Mouse (Mus musculus) C2C12 (cell line): ENCODE results near the gene 1110051M20Rik. TPM values are rescaled to one million over a fixed set of nuclear protein-coding genes. Genes with fewer than 3 reads are reported as not detected.

Source experiments
- H3K27me3 ChIP-seq: one replicate; pipeline ENCODE4 v1.6.1; 2011; ENCODE audit not compliant: control insufficient read depth, insufficient read depth, insufficient read length
- H3K36me3 ChIP-seq: one replicate; pipeline ENCODE4 v1.6.1; 2011; ENCODE audit not compliant: control insufficient read depth, insufficient read depth
- H3K4me3 ChIP-seq: one replicate; pipeline ENCODE4 v1.5.1; 2011; ENCODE audit warnings: mild to moderate bottlenecking, control low read depth; ENCODE audit not compliant: poor library complexity, insufficient read depth, severe bottlenecking
- H3K79me2 ChIP-seq: one replicate; pipeline ENCODE4 v1.6.1; 2011; ENCODE audit not compliant: control insufficient read depth, insufficient read depth
- H3K79me3 ChIP-seq: one replicate; pipeline ENCODE4 v1.6.1; 2011; ENCODE audit warnings: low read depth, control low read depth
- H3ac ChIP-seq: one replicate; pipeline ENCODE3; 2011; ENCODE audit warnings: low read depth; ENCODE audit not compliant: control insufficient read depth, insufficient read length
- CEBPB ChIP-seq: IDR thresholded peaks from one replicate; pipeline ENCODE4 v1.6.1; 2011; ENCODE audit warnings: low read depth, mild to moderate bottlenecking, control low read depth, moderate library complexity
- CTCF ChIP-seq: IDR thresholded peaks from one replicate; pipeline ENCODE4 v1.5.1; 2011; ENCODE audit not compliant: control insufficient read depth, insufficient read depth, insufficient read length
- FOSL1 ChIP-seq: IDR thresholded peaks from one replicate; pipeline ENCODE4 v1.8.0; 2011; ENCODE audit warnings: mild to moderate bottlenecking, low read length; ENCODE audit not compliant: poor library complexity, insufficient read depth, severe bottlenecking
- MAX ChIP-seq: IDR thresholded peaks from one replicate; pipeline ENCODE4 v1.6.1; 2011; ENCODE audit warnings: mild to moderate bottlenecking, control low read depth
- MYOD1 ChIP-seq: IDR thresholded peaks from one replicate; pipeline ENCODE4 v1.6.1; 2011; ENCODE audit warnings: low read depth; ENCODE audit not compliant: control insufficient read depth, insufficient read length
- MYOG ChIP-seq: IDR thresholded peaks from one replicate; pipeline ENCODE4 v1.6.1; 2011; ENCODE audit not compliant: control insufficient read depth, insufficient read length; ENCODE audit errors: extremely low read depth
- USF1 ChIP-seq: IDR thresholded peaks from one replicate; pipeline ENCODE4 v1.6.1; 2011; ENCODE audit warnings: low read depth, mild to moderate bottlenecking, control low read depth, moderate library complexity
- polyA plus RNA-seq: library from polyadenylated mRNA; unstranded; fragments of >200 nt; fragmentation: generic; extraction: Trizol; gene quantifications from one replicate; pipeline ENCODE4 v1.2.1, GENCODE M21; 2012; ENCODE audit warnings: missing spikeins

1110051M20Rik gene
- polyA plus RNA-seq, 1 experiment: 27.5 TPM

DNA sequence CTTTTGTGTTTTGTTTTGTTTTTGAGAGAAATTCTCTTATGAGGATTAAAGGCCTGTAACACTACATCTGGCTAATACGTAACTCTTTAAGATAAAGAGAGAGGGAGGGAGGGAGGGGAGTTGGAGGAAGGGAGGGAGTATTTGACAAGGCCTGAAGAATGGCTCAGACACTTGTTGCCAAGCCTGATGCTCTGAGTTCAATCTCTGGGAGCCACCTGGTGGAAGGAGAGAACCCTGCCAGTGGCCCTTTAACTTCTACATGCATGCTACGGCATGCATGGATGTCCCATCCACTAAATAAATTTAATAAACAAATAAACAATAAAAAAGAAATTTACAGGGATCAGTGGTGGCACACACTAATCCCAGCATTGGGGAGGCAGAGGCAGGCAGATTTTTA, 142.7 kb downstream of the 1110051M20Rik start:
- Histone ChIP-seq H3K27me3 (no peaks in the 10 kb centered on the region), H3ac (no peak overlapping the region), H3K79me2 (no peaks in the 10 kb centered on the region), H3K79me3 (no peaks in the 10 kb centered on the region), H3K4me3 (no peak overlapping the region), H3K36me3 (no peaks in the 10 kb centered on the region)
- TF ChIP-seq CEBPB: no peak
- TF ChIP-seq MYOD1: no peak
- TF ChIP-seq MYOG: no peak
- TF ChIP-seq MAX: no peak
- no peak for TF ChIP-seq FOSL1
- TF ChIP-seq USF1: no peak
- no peak for TF ChIP-seq CTCF

- no peaks in the 10 kb centered on the region for H3K79me2 ChIP-seq
- no peak for TF ChIP-seq MYOG
- no peak overlapping the region for H3ac ChIP-seq
- H3K27me3 ChIP-seq: no peaks in the 10 kb centered on the region
- no peak overlapping the region for H3K4me3 ChIP-seq
- no peaks in the 10 kb centered on the region for H3K79me3 ChIP-seq
- no peaks in the 10 kb centered on the region for H3K36me3 ChIP-seq
Observed at GRCm38 (mm10) chr2:91300784-91301183, 143.7 kb downstream of the 1110051M20Rik start.

DNA sequence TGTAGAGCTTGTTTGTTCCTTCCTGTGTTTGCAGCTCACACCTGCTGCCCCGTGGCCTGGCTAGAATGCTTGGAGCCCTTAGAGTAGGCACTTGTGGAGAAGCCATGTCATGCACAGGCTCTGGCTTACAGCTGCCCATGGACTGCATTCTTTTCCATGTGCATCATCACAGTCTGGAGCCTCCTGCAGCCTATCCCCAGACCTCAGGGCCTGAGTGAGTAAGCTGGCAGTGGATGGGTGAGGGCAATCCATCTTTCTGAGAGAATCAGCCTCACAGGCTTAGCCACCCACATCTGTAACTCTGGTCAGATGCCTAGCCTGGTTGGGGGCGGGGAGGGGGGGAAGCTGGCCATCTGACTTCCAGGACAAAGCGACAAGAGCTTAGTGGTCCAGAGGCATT, 145.3 kb downstream of the 1110051M20Rik start:
- Histone ChIP-seq H3K27me3 (no peaks in the 10 kb centered on the region), H3K79me2 (no peaks in the 10 kb centered on the region), H3K36me3 (no peaks in the 10 kb centered on the region), H3ac (no peak overlapping the region), H3K79me3 (no peaks in the 10 kb centered on the region), H3K4me3 (no peak overlapping the region)
- peak; percentile 96 for TF ChIP-seq MYOD1
- peak; percentile 45 for TF ChIP-seq FOSL1
- peak; percentile 4 for TF ChIP-seq USF1
- TF ChIP-seq MAX: no peak

- no peaks in the 10 kb centered on the region for H3K79me2 ChIP-seq
- no peak overlapping the region for H3ac ChIP-seq
- H3K27me3 ChIP-seq: no peaks in the 10 kb centered on the region
- H3K79me3 ChIP-seq: no peaks in the 10 kb centered on the region
- no peak for TF ChIP-seq FOSL1
- TF ChIP-seq USF1: no peak
- no peak for TF ChIP-seq MYOG
- peak; percentile 78 for TF ChIP-seq MYOD1
- H3K4me3 ChIP-seq: no peak overlapping the region
- H3K36me3 ChIP-seq: no peaks in the 10 kb centered on the region
Observed at GRCm38 (mm10) chr2:91295895-91296294, 148.6 kb downstream of the 1110051M20Rik start.

DNA sequence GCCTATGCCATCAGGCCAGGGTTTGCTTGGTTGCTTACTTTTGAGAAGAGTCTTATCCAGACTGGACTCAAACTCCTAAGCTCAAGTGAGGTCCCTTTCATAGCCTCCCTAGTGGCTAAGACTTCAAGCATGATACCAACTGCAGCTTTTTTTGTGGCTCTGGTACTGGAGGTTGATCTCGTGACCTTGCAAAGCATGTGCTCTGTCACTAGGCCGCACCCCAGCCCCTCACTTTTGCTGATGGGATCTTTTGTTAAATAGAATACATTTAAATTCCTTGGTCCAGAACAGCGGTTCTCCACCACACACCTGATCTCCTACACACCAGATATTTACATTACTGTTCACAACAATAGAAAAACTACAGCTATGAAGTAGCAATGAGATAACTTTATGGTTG, 150.3 kb downstream of the 1110051M20Rik start:
- no peaks in the 10 kb centered on the region for H3K79me3 ChIP-seq
- H3ac ChIP-seq: no peak overlapping the region
- no peaks in the 10 kb centered on the region for H3K27me3 ChIP-seq
- H3K4me3 ChIP-seq: no peak overlapping the region
- no peak for TF ChIP-seq MYOD1
- no peak for TF ChIP-seq CEBPB
- no peak for TF ChIP-seq MAX
- no peak for TF ChIP-seq MYOG
- TF ChIP-seq FOSL1: no peak
- TF ChIP-seq CTCF: no peak
- TF ChIP-seq USF1: no peak
- no peaks in the 10 kb centered on the region for H3K79me2 ChIP-seq
- H3K36me3 ChIP-seq: no peaks in the 10 kb centered on the region

GRCm38 (mm10) chr2:91291197-91292007, 153.1 kb downstream of the 1110051M20Rik start:
- no peak for TF ChIP-seq MYOD1
- no peak for TF ChIP-seq CTCF
- no peak for TF ChIP-seq CEBPB
- no peak for TF ChIP-seq MAX
- TF ChIP-seq FOSL1: no peak
- TF ChIP-seq USF1: no peak
- TF ChIP-seq MYOG: no peak
- no peaks in the 10 kb centered on the region for H3K79me2 ChIP-seq

More at GRCm38 (mm10) chr2:91291197-91292007, 153.1 kb downstream of the 1110051M20Rik start:
- no peak overlapping the region for H3ac ChIP-seq
- no peak overlapping the region for H3K4me3 ChIP-seq
- H3K79me3 ChIP-seq: no peaks in the 10 kb centered on the region
- H3K27me3 ChIP-seq: no peaks in the 10 kb centered on the region
- no peaks in the 10 kb centered on the region for H3K36me3 ChIP-seq
